Mouse (Mus musculus) stomach, embryonic 16.5 days (tissue): ENCODE measurements at regions not wholly inside any gene's neighbourhood (a gene's known extent, or its start where the extent isn't known, plus 50 kb on each side); places are given as distances from the start of the nearest gene placed in this dataset. TPM values are rescaled to one million over a fixed set of nuclear protein-coding genes. Genes with fewer than 3 reads are reported as not detected.
A peak's percentile ranks its signal among the peaks of the same experiment; 100 is the strongest.
"Not testable (repeated sequence)": the region's sequence is repeated elsewhere in the genome, so short reads cannot be mapped to it uniquely, and the experiment has no call there.

Experiments used
- ATAC-seq: fragments of 200-750 bp; cut with Nextera tagmentation; 2 replicates; pipeline ENCODE4 v1.8.0; 2017; ENCODE audit warnings: moderate number of reproducible peaks, moderate TSS enrichment; ENCODE audit not compliant: insufficient read depth, low FRiP score
- H3K27ac ChIP-seq: fragments of 300-500 bp; sonication (generic); 2 replicates; pipeline ENCODE4 v1.5.1; 2014; ENCODE audit warnings: low read length
- H3K27me3 ChIP-seq: fragments of 300-500 bp; sonication (generic); 2 replicates; pipeline ENCODE4 v1.6.1; 2014; ENCODE audit warnings: low read length, control low read depth, mixed read lengths; ENCODE audit not compliant: control insufficient read depth, insufficient read depth
- H3K36me3 ChIP-seq: fragments of 300-500 bp; sonication (generic); 2 replicates; pipeline ENCODE4 v1.6.1; 2014; ENCODE audit warnings: low read length; ENCODE audit not compliant: control insufficient read depth, insufficient read depth
- H3K4me1 ChIP-seq: fragments of 300-500 bp; sonication (generic); 2 replicates; pipeline ENCODE4 v1.6.1; 2014; ENCODE audit warnings: low read length, control low read depth, mixed read lengths; ENCODE audit not compliant: control insufficient read depth, insufficient read depth
- H3K4me2 ChIP-seq: fragments of 300-500 bp; sonication (generic); 2 replicates; pipeline ENCODE4 v1.6.1; 2014; ENCODE audit warnings: low read depth, low read length, mixed read lengths
- H3K4me3 ChIP-seq: fragments of 300-500 bp; sonication (generic); replicated peaks from 2 replicates; pipeline ENCODE4 v1.5.1; 2014; ENCODE audit warnings: mild to moderate bottlenecking, low read length
- H3K9ac ChIP-seq: fragments of 300-500 bp; sonication (generic); 2 replicates; pipeline ENCODE4 v1.6.1; 2014; ENCODE audit warnings: low read length
- H3K9me3 ChIP-seq: fragments of 300-500 bp; sonication (generic); replicated peaks from 2 replicates; pipeline ENCODE4 v1.6.1; 2016; ENCODE audit warnings: low read length, control low read depth; ENCODE audit not compliant: control insufficient read depth
- WGBS: fragments of 180-500 bp; shearing (Covaris S2); extraction: QIAGEN DNeasy Blood & Tissue Kit; methylation state at CpG from one replicate; pipeline ENCODE4 v1.1.7; 2014; 5-methylcytosine and 5-hydroxymethylcytosine counted together
- microRNA-seq: library from miRNA; unstranded; fragments of <30 nt; microRNA quantifications from one replicate; pipeline ENCODE4, GENCODE M21; 2016

- Histone ChIP-seq H3K36me3 (no peaks in the 10 kb centered on the region), H3K27ac (no peak overlapping the region), H3K9ac (no peak overlapping the region), H3K4me3 (no peak overlapping the region), H3K27me3 (no peaks in the 10 kb centered on the region), H3K4me1 (no peaks in the 10 kb centered on the region), H3K4me2 (no peak overlapping the region), H3K9me3 (peaks cover 63% of the 10 kb centered on the region)
- WGBS, result 63% methylated on average over 6 of the region's 6 CpGs
- ATAC-seq, result no peak
Measured at GRCm38 (mm10) chr4:3085456-3086448, 81.4 kb upstream of the Vmn1r2 start.

- not testable (repeated sequence) for H3K4me2 ChIP-seq, H3K4me3 ChIP-seq, H3K9ac ChIP-seq, H3K4me1 ChIP-seq, ATAC-seq, H3K36me3 ChIP-seq, H3K27ac ChIP-seq, H3K27me3 ChIP-seq
- WGBS, result 77% methylated on average over 7 of the region's 7 CpGs
- H3K9me3 ChIP-seq, result peaks cover 49% of the 10 kb centered on the region
Measured at GRCm38 (mm10) chr4:3087616-3088015, 79.5 kb upstream of the Vmn1r2 start.

GRCm38 (mm10) chr4:3089567-3090377, 77.3 kb upstream of the Vmn1r2 start:
- ATAC-seq, result peak; percentile 56; the same call in 1 of the 2 replicates
- WGBS, result 62% methylated on average over 13 of the region's 13 CpGs
- H3K4me1 ChIP-seq, result no peaks in the 10 kb centered on the region

GRCm38 (mm10) chr4:3090378-3090735, 76.8 kb upstream of the Vmn1r2 start:
- no peak overlapping the region for H3K4me3 ChIP-seq
- no peak overlapping the region for H3K4me2 ChIP-seq
- H3K27ac ChIP-seq, result no peak overlapping the region
- H3K9me3 ChIP-seq, result peaks cover 26% of the 10 kb centered on the region; the same call in 1 of the 2 replicates
- H3K36me3 ChIP-seq, result no peaks in the 10 kb centered on the region
- no peak overlapping the region for H3K9ac ChIP-seq
- WGBS, result 79% methylated on average over 11 of the region's 11 CpGs
- H3K27me3 ChIP-seq, result no peaks in the 10 kb centered on the region
- peak; percentile 48; the same call in 1 of the 2 replicates for ATAC-seq
- H3K4me1 ChIP-seq, result no peaks in the 10 kb centered on the region

More at GRCm38 (mm10) chr4:3089567-3090377, 77.3 kb upstream of the Vmn1r2 start:
- Histone ChIP-seq H3K27me3 (no peaks in the 10 kb centered on the region), H3K36me3 (no peaks in the 10 kb centered on the region), H3K4me3 (no peak overlapping the region), H3K9me3 (peaks cover 30% of the 10 kb centered on the region; the same call in 1 of the 2 replicates), H3K4me2 (no peak overlapping the region), H3K27ac (no peak overlapping the region), H3K9ac (no peak overlapping the region)

GRCm38 (mm10) chr4:3090742-3091141, 76.4 kb upstream of the Vmn1r2 start:
- Histone ChIP-seq H3K4me2 (no peak overlapping the region), H3K36me3 (no peaks in the 10 kb centered on the region), H3K9ac (no peak overlapping the region), H3K4me1 (no peaks in the 10 kb centered on the region), H3K27ac (no peak overlapping the region), H3K9me3 (peaks cover 22% of the 10 kb centered on the region; the same call in 1 of the 2 replicates), H3K27me3 (no peaks in the 10 kb centered on the region), H3K4me3 (no peak overlapping the region)
- ATAC-seq, result peak; percentile 41; the same call in 1 of the 2 replicates
- WGBS, result 80% methylated on average over 9 of the region's 9 CpGs

Small RNAs in the stretch of these regions (microRNA-seq; reads per million reads assigned to microRNA genes)
- not detected for gene Gm27878
